Mouse (Mus musculus) kidney, postnatal 25 days (tissue): ENCODE data around the gene Gins3.
"Not testable (repeated sequence)": the region's sequence is repeated elsewhere in the genome, so short reads cannot be mapped to it uniquely, and the experiment has no call there.

ENCODE experiments used
- DNase-seq, 2 experiments: peaks; one replicate each; pipeline ENCODE4 v3.0.0; 2021; ENCODE audit warnings: mixed read lengths in 2 of 2

Gins3 gene

DNA sequence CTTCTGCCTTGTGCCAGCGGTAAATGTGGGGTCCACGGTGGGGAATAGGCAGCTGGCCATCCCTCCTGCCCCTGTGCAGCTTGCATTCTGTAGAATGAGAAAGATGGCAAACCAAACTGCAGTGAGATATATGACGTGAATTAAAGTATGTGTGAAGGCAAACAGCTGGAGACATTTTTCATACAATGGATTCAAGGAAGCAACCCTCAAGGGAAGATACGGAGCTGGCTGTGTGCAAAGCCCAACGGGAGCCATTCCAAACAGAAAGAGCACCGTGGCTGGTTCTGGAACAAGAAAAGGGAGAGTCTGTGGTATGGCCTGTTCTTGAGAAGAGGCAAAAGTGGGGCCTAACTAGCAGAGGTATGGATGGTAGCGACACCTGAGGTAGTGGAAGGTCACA is 22.6 kb downstream of the Gins3 start:
- no peak for DNase-seq

DNA sequence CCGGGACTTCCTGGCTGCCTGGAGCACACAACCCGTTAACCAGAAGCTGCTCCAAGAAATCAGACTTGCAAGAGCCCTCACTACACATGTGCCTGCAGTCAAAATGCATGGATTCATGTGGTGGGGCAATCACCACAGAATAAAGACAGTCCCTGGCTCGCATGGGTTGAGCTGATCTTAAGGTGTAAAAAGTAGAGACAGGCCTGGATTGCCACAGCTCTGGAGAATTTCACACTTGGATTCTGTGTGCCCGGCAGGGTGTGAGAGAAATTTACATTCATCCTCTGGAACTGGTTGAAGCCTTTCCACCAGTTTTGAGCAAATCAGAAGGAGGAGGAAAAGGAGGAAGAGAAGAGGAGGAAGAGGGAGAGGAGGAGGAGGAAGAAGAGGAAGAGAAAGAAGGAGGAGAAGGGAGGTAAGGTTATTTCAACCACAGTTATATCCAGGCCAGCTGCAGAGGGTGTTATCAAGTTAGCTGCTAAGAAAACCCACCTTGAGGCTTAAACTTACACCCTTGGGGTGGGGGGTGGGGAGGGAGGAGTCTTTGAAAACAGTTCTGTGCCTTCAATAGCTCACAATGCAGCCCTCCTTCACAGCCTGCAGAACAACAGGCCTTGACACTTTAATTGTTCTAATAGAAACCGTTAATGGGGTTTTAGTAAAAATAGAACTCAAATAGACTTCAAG is 23.2 kb downstream of the Gins3 start:
- DNase-seq = no peak

DNA sequence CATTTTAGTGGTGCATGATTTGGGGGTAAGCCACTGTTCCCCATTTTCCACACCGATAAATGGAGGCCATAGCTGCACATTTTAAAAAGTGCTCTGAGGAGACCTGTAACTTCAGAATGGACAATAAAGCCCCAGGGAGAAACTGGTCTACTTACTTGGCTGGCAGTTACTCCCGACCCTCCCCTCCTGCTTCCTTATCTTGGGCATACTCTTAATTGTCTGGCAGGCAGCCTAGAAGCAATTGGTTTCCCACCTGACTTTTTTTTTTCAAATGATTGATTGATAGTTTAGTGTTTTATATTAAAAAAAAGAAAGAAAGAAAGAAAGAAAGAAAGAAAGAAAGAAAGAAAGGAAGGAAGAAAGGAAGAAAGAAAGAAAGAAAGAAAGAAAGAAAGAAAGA is 24.3 kb downstream of the Gins3 start:
- DNase-seq = no peak

DNA sequence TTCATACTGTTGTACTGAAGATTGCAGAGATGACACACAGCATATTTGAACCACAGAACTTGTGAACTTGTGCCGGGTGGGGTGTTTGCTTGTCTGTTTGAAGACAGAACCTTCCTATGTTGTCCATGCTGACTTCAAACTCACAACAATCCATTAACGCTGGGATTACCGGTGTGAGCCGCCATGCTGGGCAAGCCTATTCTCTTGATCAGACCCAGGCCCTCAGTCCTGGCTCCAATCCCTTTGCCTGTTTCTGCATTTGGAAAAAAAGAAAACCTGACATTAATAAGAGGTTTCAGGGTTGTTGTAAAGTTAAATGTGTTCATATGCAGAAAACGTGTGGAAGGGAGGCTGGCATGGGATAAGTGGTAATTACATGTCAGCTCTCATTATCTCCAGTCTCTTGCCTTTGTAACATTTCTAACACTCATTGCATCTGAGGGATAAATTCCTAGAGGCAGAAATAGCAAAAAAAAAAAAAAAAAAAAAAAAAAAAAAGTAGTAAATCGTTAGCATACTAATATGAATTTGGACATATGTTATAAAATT is 27.2 kb downstream of the Gins3 start:
- no peak for DNase-seq

DNA sequence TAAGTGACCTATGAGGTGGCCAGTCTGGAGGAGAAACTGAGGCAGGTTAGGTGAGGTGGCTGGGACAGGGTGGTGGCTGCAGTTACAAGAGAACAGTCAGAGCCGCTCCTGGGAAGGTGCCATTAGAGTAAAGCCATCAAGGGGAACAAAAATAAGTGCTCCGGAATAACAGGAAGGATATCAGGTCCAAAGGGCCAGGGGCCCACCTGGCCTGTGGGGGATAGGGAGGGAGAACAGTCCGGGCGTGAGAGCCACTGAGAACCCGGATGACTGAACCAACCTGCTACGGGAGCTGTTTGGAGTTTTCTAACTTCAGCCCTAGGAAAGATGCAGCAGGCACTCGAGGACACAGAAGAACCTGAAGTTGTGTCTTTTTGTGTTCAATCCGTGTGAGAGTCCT is 27.8 kb downstream of the Gins3 start:
- DNase-seq = no peak

DNA sequence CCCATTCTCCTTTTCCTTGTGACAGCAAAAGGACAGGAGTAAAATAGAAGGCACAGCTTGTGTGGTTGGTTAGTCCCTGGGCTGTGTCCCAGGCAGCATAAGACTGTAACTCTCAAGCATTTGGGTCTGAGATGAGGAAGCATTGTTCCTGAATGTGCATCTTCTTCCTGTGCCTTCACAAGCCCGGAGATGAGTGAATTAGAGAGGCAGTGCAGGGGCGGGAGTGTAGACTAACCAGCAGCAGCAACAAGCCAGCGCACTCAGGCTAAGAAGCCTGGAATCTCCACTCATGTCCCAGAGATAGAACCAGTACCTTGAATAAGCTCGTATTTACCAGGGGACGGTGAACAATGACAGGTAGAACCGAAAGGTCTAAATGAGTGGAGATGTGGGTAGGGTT is 28.3 kb downstream of the Gins3 start:
- no peak for DNase-seq

DNA sequence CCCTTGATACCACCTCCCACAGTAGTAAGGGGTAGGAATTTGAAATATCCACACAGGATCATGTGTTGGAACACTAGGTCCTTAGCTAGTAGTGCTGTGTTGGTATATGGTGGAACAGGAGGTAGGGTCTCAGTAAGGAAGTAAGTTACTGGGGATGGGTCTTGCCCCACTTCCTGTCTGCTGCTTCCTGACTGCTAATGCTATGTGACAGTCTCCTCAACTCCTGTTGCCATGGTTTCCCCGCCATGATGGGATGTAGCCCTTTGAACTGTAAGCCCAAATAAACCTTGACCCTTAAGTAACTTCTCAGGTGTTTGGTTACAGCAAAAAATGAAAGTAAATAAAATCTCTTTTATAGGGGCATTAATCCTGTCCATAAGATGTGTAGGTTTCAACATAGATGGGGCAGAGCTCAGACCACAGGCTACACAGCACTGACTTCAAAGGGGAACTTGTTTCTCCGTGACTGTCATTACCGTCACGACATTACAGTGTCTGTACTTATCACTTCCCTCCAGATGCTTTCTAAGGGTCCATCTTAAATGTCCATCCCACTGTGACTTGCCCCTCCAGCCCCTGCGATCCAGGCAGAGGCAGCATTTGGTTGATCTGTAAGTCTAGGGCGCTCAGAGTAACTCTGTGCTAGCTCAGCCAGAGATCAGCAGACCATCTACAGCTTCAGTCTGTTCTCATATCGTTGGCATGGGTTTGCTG is 29.8 kb downstream of the Gins3 start:
- DNase-seq = no peak

DNA sequence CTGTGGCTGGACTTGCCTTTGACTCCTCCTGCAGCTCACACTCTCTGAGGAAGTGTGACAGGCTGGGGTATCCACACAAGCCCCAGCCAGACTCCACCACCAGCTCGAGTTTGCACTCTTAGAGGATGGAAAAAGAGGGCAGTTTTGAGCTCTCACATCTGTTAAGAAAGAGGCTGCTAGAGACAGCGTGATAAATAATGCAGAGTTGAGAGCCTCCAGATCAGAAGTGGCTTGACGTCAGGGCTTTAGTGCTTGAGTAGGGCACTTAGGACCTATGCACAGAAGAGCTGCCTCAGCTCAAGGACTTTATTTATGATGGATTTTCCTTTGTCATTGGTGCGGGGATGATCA is 30.3 kb downstream of the Gins3 start:
- no peak for DNase-seq

DNA sequence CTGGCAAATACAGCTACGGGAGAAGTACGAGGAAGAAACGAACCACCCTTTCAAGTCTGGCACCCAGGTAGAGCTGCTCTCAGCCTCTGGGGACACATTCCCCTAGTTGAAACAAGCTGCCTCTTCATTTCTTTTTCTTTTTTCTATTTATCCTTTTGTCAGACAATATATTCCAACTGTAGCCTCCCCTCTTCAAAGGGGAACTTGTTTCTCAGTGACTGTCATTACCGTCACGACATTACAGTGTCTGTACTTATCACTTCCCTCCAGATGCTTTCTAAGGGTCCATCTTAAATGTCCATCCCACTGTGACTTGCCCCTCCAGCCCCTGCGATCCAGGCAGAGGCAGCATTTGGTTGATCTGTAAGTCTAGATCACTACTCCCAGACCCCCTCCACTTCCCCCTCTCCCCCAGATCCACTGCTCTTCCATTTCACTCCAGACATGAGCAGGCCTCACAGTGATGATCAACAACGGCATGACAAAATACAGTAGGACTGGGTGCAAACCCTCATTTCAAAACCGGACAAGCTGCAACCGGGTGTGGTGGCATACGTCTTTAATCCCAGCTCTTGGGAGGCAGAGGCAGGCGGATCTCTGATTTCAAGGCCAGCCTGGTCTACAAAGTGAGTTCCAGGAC is 32.7 kb downstream of the Gins3 start:
- not testable (repeated sequence) for DNase-seq

DNA sequence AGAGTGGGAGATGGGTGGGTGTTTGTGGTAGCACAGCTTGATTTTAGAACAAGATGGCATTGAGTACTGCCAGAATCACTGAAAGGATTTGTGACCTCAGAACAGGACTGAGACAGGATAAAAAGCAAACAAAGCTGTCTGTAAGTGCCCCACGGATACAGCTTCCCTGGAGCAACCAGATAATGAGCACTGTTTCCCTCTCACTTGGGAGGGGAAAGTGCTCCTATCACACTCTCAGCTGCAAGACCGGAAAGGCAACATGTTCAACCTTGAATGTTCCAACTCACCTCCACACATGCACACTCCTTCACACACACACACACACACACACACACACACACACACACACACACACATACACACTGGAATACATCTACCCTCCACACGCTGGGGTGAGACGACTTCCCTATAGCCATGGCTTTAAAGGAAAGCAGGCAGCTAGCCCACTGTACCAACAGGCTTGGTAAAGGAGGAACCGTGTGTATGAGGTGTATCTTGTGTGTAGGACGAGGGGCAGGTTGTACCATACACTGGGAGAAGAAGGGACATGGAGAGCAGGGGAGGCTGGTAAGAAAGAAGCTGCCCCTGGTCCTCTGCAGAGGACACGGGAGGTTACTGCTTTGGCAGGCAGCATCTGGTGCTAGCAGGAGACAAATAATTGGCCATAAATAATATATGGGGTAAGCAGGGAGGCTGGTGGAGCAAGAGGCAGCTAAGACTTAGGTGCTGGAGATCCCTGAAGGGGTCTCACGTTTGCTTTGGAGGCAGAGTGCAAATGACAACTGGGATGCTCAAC is 35.1 kb downstream of the Gins3 start:
- DNase-seq = no peak

DNA sequence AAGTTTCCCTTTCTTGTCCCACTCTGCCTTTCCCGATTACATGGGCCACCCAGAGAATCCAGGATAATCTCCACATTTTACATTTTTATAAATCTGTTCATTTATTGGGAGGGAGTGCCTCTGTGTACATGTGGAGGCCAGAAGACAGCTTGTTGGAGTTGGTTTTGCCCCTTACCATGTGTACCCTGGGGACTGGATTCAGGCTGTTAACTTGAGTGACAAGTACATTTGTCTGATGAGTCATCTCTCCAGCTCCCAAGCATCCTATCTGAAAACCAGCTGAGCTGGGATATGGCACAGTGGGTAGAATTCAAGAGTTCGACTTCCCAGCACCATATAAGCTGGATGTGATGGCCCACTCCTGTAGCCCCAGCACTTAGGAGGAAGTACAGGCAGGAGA is 36.7 kb downstream of the Gins3 start:
- DNase-seq = no peak

DNA sequence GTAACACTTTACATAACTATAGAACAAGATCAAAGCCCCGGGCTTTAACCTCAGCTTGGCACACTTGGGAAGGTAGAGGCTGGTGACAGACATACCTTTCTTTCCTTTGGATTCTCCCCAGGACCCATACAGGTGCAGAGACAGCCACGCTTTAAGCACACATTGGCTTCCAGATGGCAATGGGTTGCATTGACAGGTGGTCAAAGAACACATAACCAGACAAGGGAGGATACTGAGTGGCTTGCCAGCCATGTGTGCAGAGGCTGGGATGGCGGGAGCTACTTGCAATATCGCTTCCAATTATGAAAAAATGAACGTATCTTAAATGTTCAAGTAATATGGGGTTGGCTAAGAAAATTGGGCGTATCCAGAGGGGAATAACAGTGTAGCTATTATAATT is 38.6 kb downstream of the Gins3 start:
- DNase-seq = no peak

DNA sequence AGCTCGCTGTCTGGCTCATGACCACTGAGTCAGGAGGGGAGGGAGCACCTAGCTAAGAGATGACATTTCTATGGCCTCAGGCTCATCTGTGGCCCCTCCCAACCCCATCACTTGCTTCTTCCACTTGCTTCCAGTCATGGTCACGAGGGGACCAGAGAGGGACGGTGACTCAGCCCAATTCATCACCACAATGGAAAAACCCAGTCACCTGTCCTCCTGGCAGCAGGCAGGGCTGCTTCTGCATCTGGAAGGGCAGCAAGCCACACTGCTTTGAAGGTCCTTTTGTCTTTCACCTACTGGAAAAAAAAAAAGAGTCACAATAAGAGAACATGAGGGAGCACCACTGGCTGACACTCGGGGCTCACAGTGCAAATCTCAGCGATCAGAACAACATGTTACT is 39.6 kb downstream of the Gins3 start:
- no peak for DNase-seq

DNA sequence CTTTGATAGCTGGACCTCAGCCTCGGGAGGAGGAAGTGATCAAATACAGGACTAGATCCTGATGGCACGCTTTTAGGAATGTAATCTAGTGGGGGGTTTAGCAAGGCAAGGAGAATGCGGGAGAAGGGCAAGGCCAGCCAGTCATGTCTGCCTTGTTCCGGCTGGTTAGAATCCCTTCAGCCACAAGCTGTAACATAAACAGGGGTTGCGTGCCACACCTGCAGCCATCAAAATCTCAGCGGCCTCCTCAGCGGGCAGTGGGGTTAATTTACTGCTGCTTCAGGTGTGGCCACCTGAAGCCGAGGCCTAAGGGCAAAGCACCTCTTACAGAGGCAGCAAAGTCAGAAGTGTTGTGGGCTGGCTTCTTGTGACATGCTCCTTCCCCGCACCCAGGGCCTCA is 43.4 kb downstream of the Gins3 start, which contains the start of gene Ndrg4:
Gene Ndrg4, plus strand, starts transcription at position 350 of the 400 bp plus-strand sequence.
- DNase-seq = no peak

DNA sequence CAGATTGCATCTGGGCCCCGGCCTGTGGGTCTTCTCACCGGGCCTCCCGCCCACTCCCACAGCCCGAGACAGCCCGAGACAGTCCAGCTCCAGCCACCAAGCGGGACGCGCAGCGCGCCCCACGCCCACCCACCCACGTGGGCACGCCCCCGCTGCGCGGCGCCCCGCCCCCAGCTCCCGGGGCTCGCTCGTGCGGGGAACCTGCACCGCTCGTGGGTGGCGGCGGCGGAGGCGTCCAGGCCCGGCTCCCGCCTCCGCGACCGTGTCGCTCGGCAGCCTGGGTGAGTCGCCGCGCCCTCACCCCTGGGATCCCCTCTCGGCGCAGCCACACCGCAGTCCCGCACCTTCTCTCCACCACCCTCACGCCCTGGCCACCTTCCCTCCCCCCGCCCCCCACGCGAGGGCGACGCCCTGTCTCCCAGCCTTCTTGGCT is 44.4 kb downstream of the Gins3 start:
- DNase-seq = no peak

DNA sequence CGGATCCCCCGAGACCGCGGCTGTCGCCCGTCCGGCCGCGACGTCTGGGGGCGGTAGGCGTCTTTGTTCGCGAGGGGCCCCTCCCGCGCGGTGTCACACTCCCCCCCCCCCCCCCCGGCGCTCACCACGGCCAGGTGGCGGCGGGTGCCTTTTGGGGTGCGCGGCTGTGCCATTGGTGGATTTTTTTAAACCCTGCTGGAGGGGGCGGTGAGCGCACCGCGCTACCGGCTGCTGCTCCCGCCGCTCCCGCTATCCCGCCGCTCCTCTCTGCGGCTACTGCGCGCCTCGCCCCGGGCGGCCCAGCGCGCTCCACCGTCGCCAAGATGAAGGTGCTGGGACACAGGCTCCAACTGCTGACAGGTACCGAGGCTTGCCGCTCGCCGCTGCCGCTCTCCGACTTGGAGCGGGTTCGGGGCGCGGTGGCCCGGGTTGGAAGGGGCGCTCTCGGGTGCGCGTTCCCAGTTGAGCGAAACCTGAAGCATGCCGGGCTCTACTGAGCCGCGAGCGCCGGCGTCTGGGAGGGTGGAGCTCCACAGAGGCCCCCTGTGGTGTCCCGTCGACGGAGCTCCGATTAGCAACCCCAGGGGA is 44.9 kb downstream of the Gins3 start:
- no peak for DNase-seq

DNA sequence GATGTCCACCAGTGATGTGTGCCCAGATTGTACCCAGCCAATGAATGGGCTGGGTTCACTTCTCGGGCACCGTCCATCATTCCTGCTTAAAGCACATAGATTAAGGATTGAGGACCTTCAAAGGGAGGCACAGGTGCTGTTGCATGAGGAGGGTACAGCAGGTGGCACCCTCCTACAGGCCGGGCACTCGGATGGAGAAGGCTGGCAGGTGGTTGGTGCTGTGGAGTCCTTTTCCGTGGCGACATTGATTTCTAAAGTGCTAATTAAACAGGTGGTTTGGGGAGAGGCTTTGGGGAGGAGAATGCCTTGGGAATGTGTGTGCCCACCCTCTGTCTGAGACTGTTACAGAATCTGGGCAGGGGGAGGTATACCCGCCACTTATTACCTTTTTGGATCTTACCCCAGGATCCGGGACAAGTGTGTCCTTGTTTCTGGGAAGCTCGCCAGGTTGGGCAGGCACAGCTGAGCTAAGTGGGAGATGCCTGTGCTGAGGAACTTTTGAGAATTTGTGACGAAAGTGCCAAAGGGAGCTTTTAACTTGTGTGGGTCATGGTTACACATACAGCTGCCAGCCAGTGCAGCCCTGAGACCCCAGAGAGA is 54.9 kb downstream of the Gins3 start:
- no peak for DNase-seq

DNA sequence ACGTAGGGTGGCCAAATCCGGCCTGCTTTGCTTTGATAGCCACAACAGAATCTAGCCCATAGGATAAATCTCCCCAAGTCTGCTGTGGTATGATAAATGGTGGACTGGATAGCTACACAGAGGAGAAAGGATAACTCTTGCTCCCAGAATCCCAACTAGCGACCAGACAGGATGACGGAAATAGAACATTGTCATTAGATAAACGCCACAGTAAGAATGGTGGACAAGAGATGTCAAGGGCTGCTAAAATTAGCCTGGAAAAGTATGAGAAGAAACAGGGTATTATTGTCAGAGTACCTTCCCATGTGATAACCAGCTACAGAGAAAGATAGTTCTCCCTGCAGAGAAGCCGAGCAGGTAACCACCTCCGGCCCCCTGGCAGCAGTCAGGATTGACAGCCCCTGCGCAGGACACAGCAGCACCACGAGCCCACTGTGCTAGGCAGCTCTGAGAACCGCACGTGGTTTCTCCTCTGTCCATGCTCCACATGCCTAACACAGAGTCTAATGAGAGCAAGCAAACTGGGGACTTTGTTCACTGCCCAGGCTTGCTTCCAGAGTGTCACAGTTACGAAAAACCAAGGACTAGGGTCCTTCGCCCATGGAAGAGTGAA is 57.8 kb downstream of the Gins3 start:
- no peak for DNase-seq

DNA sequence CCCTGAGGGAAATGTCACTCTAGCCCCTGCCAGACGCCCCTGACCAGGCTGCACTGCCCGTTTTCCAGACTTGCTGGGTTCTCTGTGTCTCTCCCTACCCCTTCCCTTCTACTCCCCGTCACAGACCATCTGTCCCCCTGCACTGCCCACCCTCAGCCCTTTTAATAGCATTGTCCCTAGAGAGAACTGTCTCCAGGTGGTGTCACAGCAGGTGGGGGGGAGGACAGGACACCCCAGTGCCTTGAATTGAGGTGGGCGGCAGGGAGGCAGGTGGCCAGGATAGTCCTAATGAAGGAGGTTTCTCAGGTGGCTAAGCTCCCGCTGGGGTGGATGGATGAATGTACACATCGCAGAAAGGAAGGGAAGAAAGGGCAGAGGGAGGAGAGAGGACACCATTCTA is 61.4 kb downstream of the Gins3 start:
- DNase-seq = no peak
